Mouse (Mus musculus) layer of hippocampus, postnatal 36 days (tissue): ENCODE results near the gene Cgnl1. TPM values are rescaled to one million over a fixed set of nuclear protein-coding genes. Genes with fewer than 3 reads are reported as not detected.

ENCODE experiments used
- DNase-seq, 2 experiments: peaks; one replicate each; pipeline ENCODE4 v3.0.0; 2022
- total RNA-seq, 2 experiments: library from RNA; stranded (reverse); gene quantifications; 2 replicates each; pipeline ENCODE4 v1.2.3; 2021

Cgnl1 gene
- total RNA-seq, 2 experiments from 2014 or later: 8.4 to 10.0 TPM

GRCm38 (mm10) chr9:71766306-71766705 is 5.1 kb downstream of the Cgnl1 start:
- no peak for DNase-seq

- no peak for DNase-seq
These were observed 6.9 kb downstream of the Cgnl1 start for GRCm38 (mm10) chr9:71764551-71764950.

DNA sequence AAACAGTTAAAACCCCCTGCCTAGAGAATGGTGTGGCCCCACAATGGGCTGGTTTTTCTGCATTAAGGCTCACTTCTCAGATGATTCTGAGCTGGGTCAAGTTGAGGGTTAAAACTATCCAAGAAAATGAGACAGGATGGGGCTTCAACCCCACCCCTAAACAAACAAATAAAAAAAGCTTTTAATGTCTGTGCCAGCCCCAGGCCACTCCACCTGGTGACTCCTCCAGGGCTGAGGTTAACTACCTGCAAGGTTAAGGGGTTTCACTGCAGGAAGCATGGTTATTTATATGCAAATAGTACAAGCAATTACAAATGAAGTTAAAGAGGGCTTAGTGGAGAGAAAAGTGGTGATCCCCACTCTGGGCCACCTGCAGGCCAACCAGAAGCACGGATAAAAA is 8.1 kb downstream of the Cgnl1 start:
- no peak for DNase-seq

GRCm38 (mm10) chr9:71761663-71762062 is 9.7 kb downstream of the Cgnl1 start:
- no peak for DNase-seq

GRCm38 (mm10) chr9:71760518-71761141 is 10.8 kb downstream of the Cgnl1 start:
- no peak for DNase-seq

DNA sequence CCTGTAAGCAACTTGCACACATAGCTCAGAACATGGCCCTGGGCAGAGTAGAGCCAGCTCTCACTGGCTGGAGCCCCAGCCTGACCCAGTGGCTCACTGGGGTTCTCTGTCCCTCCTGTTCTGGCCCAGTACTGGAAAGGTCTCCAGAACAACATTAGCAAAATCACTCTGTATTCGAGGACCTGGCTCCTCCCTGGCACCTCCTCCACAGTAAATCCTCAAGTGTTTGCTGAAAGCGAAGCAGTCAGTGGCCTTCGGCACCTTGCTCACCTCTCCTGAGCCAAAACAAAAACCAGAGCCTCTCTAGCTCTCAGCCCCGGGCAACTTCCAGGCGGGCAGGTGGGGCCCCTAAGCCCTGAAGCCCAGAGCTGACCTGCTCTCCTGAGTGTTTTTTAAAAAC is 11.5 kb downstream of the Cgnl1 start:
- no peak for DNase-seq

DNA sequence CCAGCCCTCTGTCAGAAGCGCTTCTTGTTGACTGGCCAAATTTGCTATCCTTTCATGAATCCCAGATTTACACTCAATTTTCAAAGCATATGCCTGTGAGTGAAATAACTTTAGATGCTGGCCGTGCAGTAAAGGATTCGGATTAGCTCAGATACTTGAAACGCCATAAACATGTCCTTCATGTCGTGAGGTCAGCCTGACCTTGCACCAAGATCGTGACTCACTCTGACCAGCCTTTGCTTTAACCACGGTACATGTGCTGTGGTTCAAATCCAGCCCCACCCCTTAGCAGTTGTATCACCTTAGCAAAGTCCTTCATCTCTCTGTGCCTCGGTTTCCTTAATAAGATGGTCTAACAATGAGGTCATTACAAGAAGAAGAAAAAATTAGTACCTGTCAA is 14.0 kb downstream of the Cgnl1 start:
- no peak for DNase-seq

GRCm38 (mm10) chr9:71756916-71757315 is 14.5 kb downstream of the Cgnl1 start:
- DNase-seq: no peak

DNA sequence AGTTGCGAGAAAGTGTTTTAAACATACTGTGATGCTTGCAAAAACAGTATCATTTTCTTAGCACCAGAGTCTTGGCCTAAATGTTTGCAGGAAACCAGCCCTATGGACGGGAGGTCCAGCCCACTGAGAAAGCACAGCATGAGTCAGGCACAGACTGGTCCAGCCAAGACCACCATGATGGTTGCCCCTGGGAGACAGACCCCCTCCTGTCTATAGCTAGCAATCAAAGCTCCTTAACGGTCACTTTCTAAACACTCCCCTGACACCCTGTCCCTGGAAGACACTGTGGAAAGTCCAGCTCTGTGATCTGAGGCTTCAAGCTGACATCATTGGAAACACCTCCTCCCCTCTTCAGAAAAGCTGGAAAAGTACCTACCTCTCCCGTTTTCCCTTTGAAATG is 17.4 kb downstream of the Cgnl1 start:
- DNase-seq: no peak

- DNase-seq: no peak
These were observed 17.9 kb downstream of the Cgnl1 start for GRCm38 (mm10) chr9:71753529-71753928.

- no peak for DNase-seq
These were observed 18.3 kb downstream of the Cgnl1 start for GRCm38 (mm10) chr9:71753117-71753516.

DNA sequence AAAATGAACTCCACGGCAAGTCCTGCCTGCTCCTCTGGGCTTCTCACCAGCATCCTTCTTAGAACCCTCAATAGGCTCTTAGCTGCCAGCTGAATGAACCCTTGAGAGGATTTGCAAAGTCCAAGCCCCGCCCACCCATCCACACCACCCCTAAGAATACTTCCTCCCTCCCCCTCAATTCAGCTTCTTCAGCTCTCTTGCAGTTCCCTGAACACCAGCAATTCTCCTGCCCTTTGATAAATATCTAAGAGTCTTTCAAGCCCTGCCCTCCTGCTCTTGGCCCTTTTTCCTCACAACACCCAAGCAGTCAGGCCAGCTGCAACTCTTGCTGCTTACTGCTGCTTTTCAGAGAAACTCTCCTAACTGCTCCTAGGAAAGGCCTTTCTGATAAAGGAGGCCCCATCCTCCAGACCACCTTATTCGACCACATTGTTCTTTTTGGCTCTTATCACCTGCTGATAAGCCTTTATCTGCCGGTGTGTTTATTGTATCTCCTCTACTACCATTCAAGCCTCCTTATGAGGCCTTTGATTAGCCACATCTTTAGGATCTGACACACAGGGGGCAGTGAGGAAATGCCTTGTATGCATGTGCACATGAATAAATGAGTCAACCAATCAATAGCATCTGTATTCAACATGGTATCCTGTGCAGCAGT is 21.3 kb downstream of the Cgnl1 start:
- no peak for DNase-seq

- DNase-seq: no peak
These were observed 25.0 kb downstream of the Cgnl1 start for GRCm38 (mm10) chr9:71746405-71746804.

DNA sequence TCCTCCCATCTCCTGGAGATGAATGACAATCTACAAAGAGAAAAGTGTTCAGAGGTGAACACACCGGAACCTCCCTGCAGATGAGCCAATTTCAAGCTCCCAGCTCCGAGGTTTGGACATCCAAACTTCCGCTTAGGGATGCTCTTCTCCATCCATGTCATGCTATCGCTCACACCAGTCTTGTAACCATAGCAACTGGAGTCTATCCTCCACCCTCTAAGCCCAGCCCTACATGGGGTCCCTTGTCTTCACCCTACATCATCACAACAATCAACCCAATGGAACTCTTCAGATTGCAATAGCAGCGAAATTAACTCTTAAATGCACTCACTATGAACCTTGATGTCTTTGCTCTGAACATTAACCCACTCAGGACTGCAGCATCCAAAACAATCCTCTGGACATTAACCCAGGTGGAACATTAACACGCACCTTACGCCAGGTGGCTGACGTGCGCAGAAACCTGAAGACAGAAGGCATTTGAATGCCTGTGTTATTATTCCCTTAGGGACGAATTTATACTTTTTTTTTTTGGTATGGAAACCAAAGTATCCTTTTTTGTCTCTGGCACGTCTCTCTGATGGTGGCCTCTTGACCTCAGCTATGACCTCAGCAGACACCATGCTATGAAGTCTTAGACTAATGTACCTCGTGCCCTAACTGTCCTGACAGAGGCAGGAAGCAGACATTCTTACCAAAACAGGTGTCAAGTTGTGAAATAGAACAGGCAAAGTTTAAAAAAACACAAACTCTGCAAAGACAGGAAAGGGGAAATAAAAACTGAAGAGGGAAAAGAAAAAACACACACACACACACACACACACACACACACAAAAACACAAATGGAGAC is 33.1 kb downstream of the Cgnl1 start:
- DNase-seq: no peak

DNA sequence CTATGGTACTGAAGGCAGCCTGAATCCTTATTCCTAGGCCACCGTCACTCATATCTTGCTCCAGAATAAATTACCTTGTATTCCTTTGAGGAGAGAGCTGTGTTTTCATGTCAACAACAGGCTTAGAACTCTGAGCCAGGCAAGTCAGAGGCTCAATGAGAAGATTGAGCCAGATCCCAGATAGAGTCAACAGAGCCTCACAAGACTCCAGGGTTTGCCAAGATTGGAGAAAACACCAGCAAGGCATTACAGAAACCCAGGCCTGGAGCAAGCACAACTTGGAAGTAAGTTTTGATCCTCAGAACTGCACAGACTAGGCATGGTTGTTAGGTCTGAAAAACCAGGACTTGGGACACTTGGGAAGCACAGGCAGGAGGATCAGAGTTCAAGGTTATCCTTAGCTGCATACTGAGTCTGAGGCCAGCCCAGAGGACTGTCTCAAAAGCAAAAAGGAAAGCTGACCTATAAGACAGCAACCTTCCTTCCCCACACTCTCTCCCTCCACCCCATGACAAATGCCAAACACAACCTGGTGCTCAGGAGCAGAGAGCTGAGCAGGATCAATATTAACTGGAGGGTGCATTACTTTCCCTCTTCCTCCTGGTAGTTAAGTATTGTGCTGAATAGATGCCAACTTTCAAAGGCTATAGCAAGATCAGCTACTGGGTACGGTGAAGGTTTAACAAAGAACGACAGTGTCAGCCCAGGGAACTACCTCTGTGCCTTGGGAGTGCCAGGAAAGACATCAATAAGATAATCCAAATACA is 34.0 kb downstream of the Cgnl1 start:
- DNase-seq: no peak

- no peak for DNase-seq
These were observed 35.5 kb downstream of the Cgnl1 start for GRCm38 (mm10) chr9:71735886-71736285.

GRCm38 (mm10) chr9:71733559-71733958 is 37.8 kb downstream of the Cgnl1 start:
- DNase-seq: no peak

GRCm38 (mm10) chr9:71728822-71729311 is 42.5 kb downstream of the Cgnl1 start:
- DNase-seq: no peak

DNA sequence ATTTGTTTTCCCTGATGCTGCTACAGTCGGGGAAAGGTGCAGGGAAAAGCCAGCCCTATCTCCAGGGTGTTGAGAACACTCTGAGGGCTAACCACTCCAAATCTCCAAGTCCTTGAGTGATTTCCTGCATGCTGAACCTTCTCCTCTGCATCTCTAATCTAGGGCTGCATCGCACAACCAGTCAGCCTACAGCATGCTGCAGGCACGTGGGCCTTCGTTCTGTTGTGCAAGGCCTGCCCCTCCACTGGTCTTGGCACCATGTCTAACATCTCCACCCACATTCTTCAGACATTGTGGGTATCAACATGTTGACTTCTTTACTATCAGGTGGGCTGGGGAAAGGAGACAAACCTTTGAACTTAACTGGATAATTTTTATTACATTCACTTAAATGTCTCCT is 44.2 kb downstream of the Cgnl1 start:
- no peak for DNase-seq

DNA sequence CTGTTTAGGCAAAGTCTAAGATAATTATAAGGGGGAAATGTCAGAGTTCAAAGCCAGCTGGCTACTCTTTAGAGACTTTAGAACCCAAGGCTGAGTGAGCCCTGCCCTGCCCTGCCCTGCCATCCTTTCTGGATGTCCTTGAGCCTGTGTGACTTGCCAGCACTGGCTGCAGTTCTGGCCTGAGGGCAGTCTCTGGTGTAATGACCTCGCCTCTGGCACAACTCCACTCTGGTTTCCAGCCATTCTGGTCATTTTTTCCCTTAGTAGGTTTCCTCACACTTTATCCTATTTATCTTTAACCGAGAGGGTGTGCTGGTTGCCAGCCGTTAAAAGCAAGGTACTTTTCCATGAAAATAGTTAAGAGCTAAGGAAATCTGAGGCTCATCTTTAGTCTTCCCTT is 45.3 kb downstream of the Cgnl1 start:
- no peak for DNase-seq

- no peak for DNase-seq
These were observed 49.0 kb downstream of the Cgnl1 start for GRCm38 (mm10) chr9:71722366-71722765.

DNA sequence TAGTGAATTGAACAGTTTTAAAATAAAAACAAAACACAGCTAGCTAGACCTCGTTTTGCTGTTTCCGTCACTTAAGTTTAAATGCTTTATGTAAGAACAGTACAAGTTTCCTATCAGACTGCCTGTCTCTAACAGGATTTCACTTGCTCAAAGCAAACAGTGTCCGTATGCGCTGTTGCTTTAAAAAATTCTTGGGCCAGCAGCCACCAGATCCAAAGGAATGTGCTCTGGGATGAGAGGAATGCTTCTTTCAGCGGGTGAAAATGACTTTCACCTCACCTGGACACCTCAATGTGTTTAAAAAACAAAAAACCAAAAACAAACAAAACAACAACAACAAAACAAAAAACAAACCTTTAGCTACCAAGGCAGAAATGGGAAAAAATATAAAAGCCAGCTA is 54.4 kb downstream of the Cgnl1 start:
- DNase-seq: no peak

GRCm38 (mm10) chr9:71710776-71711175 is 60.6 kb downstream of the Cgnl1 start:
- DNase-seq: no peak
